Mouse (Mus musculus) ES-E14 (cell line): ENCODE results near the gene Dock3. TPM values are rescaled to one million over a fixed set of nuclear protein-coding genes. Genes with fewer than 3 reads are reported as not detected.

Experiments
- DNase-seq: peaks from one replicate; pipeline ENCODE4 v3.0.0-alpha.2; 2013; ENCODE audit warnings: low read depth, low spot score
- H3K27ac ChIP-seq: 2 replicates; pipeline ENCODE4 v1.5.1; 2012; ENCODE audit warnings: low read depth, mild to moderate bottlenecking, low read length, moderate library complexity, mixed read lengths; ENCODE audit not compliant: poor library complexity, insufficient read depth, severe bottlenecking
- H3K36me3 ChIP-seq: 2 replicates; pipeline ENCODE4 v1.6.1; 2012; ENCODE audit warnings: mild to moderate bottlenecking, low read length, moderate library complexity, mixed read lengths; ENCODE audit not compliant: control insufficient read depth, poor library complexity, insufficient read depth, severe bottlenecking
- H3K4me1 ChIP-seq, 2 experiments: fragments of 150-350 bp in 1 of 2; sonication (generic) in 1 of 2; 2 replicates each; pipeline ENCODE4 v1.6.1; 2012; ENCODE audit warnings: low read length in 2 of 2, mild to moderate bottlenecking in 1 of 2, mixed read lengths in 1 of 2; ENCODE audit not compliant: control insufficient read depth in 2 of 2, insufficient read depth in 2 of 2, poor library complexity in 1 of 2
- H3K4me3 ChIP-seq, 2 experiments: fragments of 150-350 bp in 1 of 2; sonication (generic) in 1 of 2; 2 replicates each; pipeline ENCODE4 v1.5.1; 2012; ENCODE audit warnings: low read length in 2 of 2, low read depth in 1 of 2, mild to moderate bottlenecking in 1 of 2, mixed read lengths in 1 of 2; ENCODE audit not compliant: insufficient read depth in 1 of 2, poor library complexity in 1 of 2, severe bottlenecking in 1 of 2
- H3K9ac ChIP-seq: 2 replicates; pipeline ENCODE4 v1.6.1; 2012; ENCODE audit warnings: low read depth, mild to moderate bottlenecking, low read length, mixed read lengths; ENCODE audit not compliant: poor library complexity, insufficient read depth, severe bottlenecking
- H3K9me3 ChIP-seq: fragments of 150-350 bp; sonication (generic); 2 replicates; pipeline ENCODE4 v1.6.1; 2012; ENCODE audit warnings: low read depth, mild to moderate bottlenecking, low read length; ENCODE audit not compliant: control insufficient read depth, insufficient read depth
- CHD2 ChIP-seq: IDR thresholded peaks from 2 replicates; pipeline ENCODE4 v1.6.1; 2014; ENCODE audit warnings: mild to moderate bottlenecking, low read depth, low read length, inconsistent platforms
- HCFC1 ChIP-seq: IDR thresholded peaks from 2 replicates; pipeline ENCODE4 v1.6.1; 2012; ENCODE audit warnings: low read length, inconsistent platforms, borderline replicate concordance; ENCODE audit not compliant: insufficient read depth
- MAFK ChIP-seq: IDR thresholded peaks from 2 replicates; pipeline ENCODE4 v1.6.1; 2014; ENCODE audit warnings: mild to moderate bottlenecking, low read depth, low read length, inconsistent platforms; ENCODE audit not compliant: insufficient read depth
- ZC3H11A ChIP-seq: IDR thresholded peaks from 2 replicates; pipeline ENCODE4 v1.6.1; 2012; ENCODE audit warnings: low read depth, mild to moderate bottlenecking, inconsistent platforms, low read length, borderline replicate concordance
- ZNF384 ChIP-seq: IDR thresholded peaks from 2 replicates; pipeline ENCODE4 v1.6.1; 2012; ENCODE audit warnings: low read depth, low read length, inconsistent platforms
- in situ Hi-C, 2 experiments: fragments of 600-800 bp; cut with MboI; formaldehyde crosslinking; loops; one replicate each; pipeline ENCODE4 v1.15.1; 2025; ENCODE audit warnings: low sequenced_read_pairs in 2 of 2, inconsistent platforms in 1 of 2; ENCODE audit not compliant: unreplicated experiment in 2 of 2
- total RNA-seq: library from RNA; depleted of rRNA; stranded (reverse); fragments of 300-350 nt; gene quantifications from 2 replicates; pipeline ENCODE4 v1.2.3, GENCODE M21; 2012; rRNA removed

The Dock3 gene
- 3.3 TPM in 2 replicates for total RNA-seq

DNA sequence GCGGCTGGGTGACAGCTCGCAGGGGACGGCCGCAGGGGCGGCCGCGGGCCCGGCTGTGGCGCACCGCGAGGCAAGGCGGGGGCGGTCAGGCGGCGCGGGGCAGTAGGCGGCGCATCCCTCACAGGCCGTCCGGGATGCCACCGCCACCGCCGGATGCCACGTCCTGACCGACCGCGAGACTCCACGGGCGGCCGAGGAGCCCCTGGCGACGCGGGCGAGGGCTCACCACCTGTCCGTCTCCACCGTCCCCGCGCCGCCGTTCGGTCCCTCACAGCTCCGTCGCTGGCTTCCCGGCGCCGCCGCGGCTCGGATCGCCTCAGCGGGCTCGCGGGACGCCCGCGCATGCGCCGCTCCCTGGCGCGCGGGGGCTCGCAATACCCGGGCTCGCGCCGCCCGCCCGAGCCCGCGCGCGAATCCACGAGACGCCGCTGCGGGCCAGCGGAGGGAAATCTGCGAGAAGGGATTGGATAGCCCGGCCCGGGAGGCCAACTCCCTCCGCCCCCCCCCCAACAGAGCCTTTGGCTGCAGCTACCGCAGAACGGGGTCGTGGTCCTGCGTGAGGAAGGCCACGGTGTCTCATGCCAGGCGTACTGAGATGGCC is at the start of gene Dock3:
Gene Dock3 (minus strand): TSS at position 371 of the 601 bp plus-strand sequence.
- Histone ChIP-seq H3K36me3 (no peaks in the 10 kb centered on the region), H3K9me3 (no peaks in the 10 kb centered on the region; the same call in 1 of the 2 replicates), H3K9ac (peak within 1 kb of the TSS; percentile 84), H3K4me1 (no peaks in the 10 kb centered on the region), H3K27ac (no peak within 1 kb of the TSS), H3K4me3 (peak within 1 kb of the TSS; percentile 85)
- TF ChIP-seq ZNF384 (no peak), ZC3H11A (no peak), MAFK (no peak), HCFC1 (no peak), CHD2 (no peak)
- DNase-seq, result peak; percentile 33
- in situ Hi-C loops, result no loop called here

DNA sequence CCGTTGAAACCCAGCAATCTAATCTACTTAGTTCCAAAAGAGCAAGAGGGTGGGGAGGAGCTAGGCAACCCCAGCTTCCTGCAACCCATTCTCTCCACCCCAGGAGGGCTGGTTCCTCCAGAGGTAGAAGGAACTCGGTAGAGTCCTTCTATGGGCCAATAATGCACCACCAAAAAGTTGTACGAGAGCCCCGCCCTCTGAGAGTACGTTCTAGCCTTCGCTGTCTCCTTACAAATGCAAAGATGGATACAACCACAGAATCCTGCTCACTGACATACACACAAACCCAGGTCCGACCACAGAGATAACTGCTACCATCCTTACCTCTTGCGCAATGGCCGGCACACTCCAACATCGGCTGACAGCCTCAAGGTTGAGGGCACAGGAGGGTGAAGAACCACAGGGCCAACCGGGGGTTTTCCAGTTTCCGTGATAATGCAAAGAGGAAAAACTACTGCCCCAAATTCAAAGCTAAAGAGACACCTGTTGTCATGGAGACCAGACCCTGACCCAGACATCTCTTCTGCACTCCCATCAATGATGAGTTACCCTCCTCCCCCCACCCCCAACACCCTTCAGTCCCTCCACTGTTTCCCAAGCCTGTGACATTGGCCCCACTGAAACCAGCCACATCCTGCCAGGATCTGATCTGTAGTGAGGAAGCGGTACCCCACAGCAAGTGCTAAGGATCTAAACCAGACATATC is 48.8 kb upstream of the Dock3 start:
- in situ Hi-C loops, result no loop called here
- H3K9me3 ChIP-seq, result no peaks in the 10 kb centered on the region
- peak overlapping the region; percentile 83 for H3K27ac ChIP-seq
- peak; percentile 62 for DNase-seq
- TF ChIP-seq MAFK (no peak), HCFC1 (no peak), ZC3H11A (no peak), ZNF384 (no peak), CHD2 (no peak)
- H3K4me3 ChIP-seq, result peak overlapping the region; percentile 24; a peak in 2 of 4 replicates
- no peak overlapping the region for H3K9ac ChIP-seq
- peaks cover 7 to 37% of the 10 kb centered on the region in 2 experiments; a peak in 3 of 4 replicates for H3K4me1 ChIP-seq
- peaks cover 6% of the 10 kb centered on the region; the same call in 1 of the 2 replicates for H3K36me3 ChIP-seq

- in situ Hi-C loops, result no loop called here
- DNase-seq, result peak; percentile 54
- Histone ChIP-seq H3K4me3 (peak overlapping the region; percentile 14 to 24; a peak in 1 of 4 replicates), H3K9ac (no peak overlapping the region), H3K36me3 (peaks cover 7% of the 10 kb centered on the region; the same call in 1 of the 2 replicates), H3K27ac (peak overlapping the region; percentile 82), H3K4me1 (peaks cover 7 to 33% of the 10 kb centered on the region in 2 experiments; a peak in 3 of 4 replicates), H3K9me3 (no peaks in the 10 kb centered on the region)
- TF ChIP-seq CHD2 (no peak), ZNF384 (no peak), ZC3H11A (no peak), MAFK (no peak), HCFC1 (no peak)
Observed at GRCm38 (mm10) chr9:107279378-107280321, 47.9 kb upstream of the Dock3 start.
